In the genomic region with DNA sequence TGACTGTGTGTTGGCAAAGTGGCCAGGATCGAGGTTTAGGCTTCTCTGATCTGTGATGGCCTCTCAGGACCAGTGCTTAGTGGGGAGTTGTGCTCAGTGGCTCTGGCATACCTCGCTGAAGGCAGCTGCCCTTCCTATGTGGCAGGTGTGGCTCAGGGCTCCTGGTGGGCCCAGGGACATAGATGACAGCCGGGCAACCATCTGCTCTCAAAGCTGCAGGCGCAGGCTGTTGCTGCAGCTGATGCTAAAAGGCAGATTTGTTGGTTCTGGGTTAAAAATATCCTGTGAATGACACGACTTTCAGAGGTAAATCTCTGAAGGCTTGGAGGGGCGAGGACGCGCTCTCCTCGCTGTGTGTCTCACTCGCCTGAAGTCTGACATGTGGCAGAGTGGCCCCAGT, we compare ENCODE assay signal across 12 mouse cellular contexts.
DNase-seq lines count a peak whose midpoint lies in the region; ATAC-seq and TF ChIP-seq lines count a peak whose summit lies in the region.
"Had no signal": no experiment of that assay in that cellular context is flagged by ENCODE, and none has a peak within 500 bp of the region (broad histone marks: within the 10 kb centered on the region; RNA-seq: fewer than 3 reads in every experiment).

No protein-coding gene starts in this region.

- no peaks in the 10 kb centered on the region for H3K9me3 ChIP-seq in midbrain, postnatal 0 days (ENCODE audit: low read length)
- H3K9me3 ChIP-seq in midbrain, embryonic 10.5 days (replicated peaks) = no peaks in the 10 kb centered on the region
- H3K9me3 ChIP-seq: liver, embryonic 12.5 days had no signal

- no peak overlapping the region for H3K27ac ChIP-seq in midbrain, postnatal 0 days (ENCODE audit: low read depth, low read length)
- no peak overlapping the region for H3K27ac ChIP-seq in midbrain, embryonic 10.5 days (replicated peaks)
- H3K27ac ChIP-seq: kidney, postnatal 0 days; liver, embryonic 12.5 days had no signal

- H3K4me1 ChIP-seq in midbrain, postnatal 0 days (ENCODE audit: insufficient read depth, low read length) = peaks cover 13% of the 10 kb centered on the region
- H3K4me1 ChIP-seq in midbrain, embryonic 10.5 days = peaks cover 16% of the 10 kb centered on the region

- peak; percentile 48 for DNase-seq in midbrain, postnatal 0 days (ENCODE audit: low spot score)
- no peak for DNase-seq in midbrain, embryonic 10.5 days (ENCODE audit: low spot score)
- peak; percentile 71 to 79 for DNase-seq in cerebellum, postnatal 25 days
- DNase-seq in left cerebral cortex, adult 18-20 months (ENCODE audit: low spot score in 2 of 2) = peak; percentile 26 to 27
- DNase-seq in natural killer cell, adult 2 months (ENCODE audit: low spot score in 2 of 2) = no peak
- no peak for DNase-seq in Muller cell, postnatal 12 days (ENCODE audit: inconsistent ontology term)
- DNase-seq in gastrocnemius, postnatal 10 days = no peak
- DNase-seq: lung, postnatal 36 days had no signal

- H3K4me2 ChIP-seq in midbrain, postnatal 0 days (ENCODE audit: low read depth, low read length, poor library complexity, severe bottlenecking) = no peak overlapping the region
- H3K4me2 ChIP-seq: liver, embryonic 12.5 days had no signal

- H3K9ac ChIP-seq in midbrain, postnatal 0 days (replicated peaks; ENCODE audit: low read length, poor library complexity, severe bottlenecking) = 0 out of 2 replicates have a peak overlapping the region, but pooled peaks have one; percentile 13
- H3K9ac ChIP-seq: liver, embryonic 12.5 days had no signal

- no peak for ATAC-seq in midbrain, postnatal 0 days (ENCODE audit: low FRiP score)
- ATAC-seq: liver, embryonic 12.5 days; midbrain, embryonic 16.5 days had no signal

- no peak for TF ChIP-seq CTCF in midbrain, postnatal 0 days (IDR thresholded peaks at IDR 0.05)

- 66% methylated on average over 10 of the region's 10 CpGs for WGBS in midbrain, postnatal 0 days
- WGBS in midbrain, embryonic 10.5 days = 80% methylated on average over 10 of the region's 10 CpGs

- H3K36me3 ChIP-seq in midbrain, postnatal 0 days (ENCODE audit: insufficient read depth, low read length) = no peaks in the 10 kb centered on the region
- H3K36me3 ChIP-seq in midbrain, embryonic 10.5 days = no peaks in the 10 kb centered on the region
- H3K36me3 ChIP-seq: liver, embryonic 12.5 days had no signal

- H3K4me3 ChIP-seq in midbrain, postnatal 0 days (ENCODE audit: low read depth, low read length) = no peak overlapping the region
- H3K4me3 ChIP-seq in midbrain, embryonic 10.5 days = no peak overlapping the region
- H3K4me3 ChIP-seq: erythroblast, embryonic 14.5 days; liver, embryonic 12.5 days had no signal

- no peaks in the 10 kb centered on the region for H3K27me3 ChIP-seq in midbrain, postnatal 0 days (ENCODE audit: insufficient read depth, low read length)
- H3K27me3 ChIP-seq in midbrain, embryonic 10.5 days (ENCODE audit: low read depth, poor library complexity, severe bottlenecking) = no peaks in the 10 kb centered on the region
- H3K27me3 ChIP-seq: liver, embryonic 12.5 days had no signal

Comparison
In these comparisons a context has a peak if more than half of its experiments do, and no peak if none do; other contexts are left out.
1. DNase-seq: peak in midbrain, postnatal 0 days (single experiment), cerebellum, postnatal 25 days (2 of 2) and left cerebral cortex, adult 18-20 months (2 of 2); none in midbrain, embryonic 10.5 days (single experiment), natural killer cell, adult 2 months (0 of 2), Muller cell, postnatal 12 days (single experiment) and gastrocnemius, postnatal 10 days (single experiment).